Mouse (Mus musculus) midbrain, embryonic 12.5 days (tissue): ENCODE results near the gene Cdr2l. TPM values are rescaled to one million over a fixed set of nuclear protein-coding genes. Genes with fewer than 3 reads are reported as not detected.

Experiments used
- ATAC-seq: fragments of 200-750 bp; cut with Nextera tagmentation; 2 replicates; pipeline ENCODE4 v1.8.0; 2017; ENCODE audit warnings: low read depth, moderate TSS enrichment, moderate library complexity; ENCODE audit not compliant: low FRiP score
- H3K27ac ChIP-seq: fragments of 300-500 bp; sonication (generic); replicated peaks from 2 replicates; pipeline ENCODE4 v1.5.1; 2016; ENCODE audit warnings: mild to moderate bottlenecking
- H3K27me3 ChIP-seq: fragments of 300-500 bp; sonication (generic); 2 replicates; pipeline ENCODE4 v1.6.1; 2016; ENCODE audit warnings: mild to moderate bottlenecking
- H3K36me3 ChIP-seq: fragments of 300-500 bp; sonication (generic); 2 replicates; pipeline ENCODE4 v1.6.1; 2016
- H3K4me1 ChIP-seq: fragments of 300-500 bp; sonication (generic); 2 replicates; pipeline ENCODE4 v1.6.1; 2016
- H3K4me2 ChIP-seq: fragments of 300-500 bp; sonication (generic); replicated peaks from 2 replicates; pipeline ENCODE4 v1.6.1; 2016; ENCODE audit warnings: mild to moderate bottlenecking, moderate library complexity
- H3K4me3 ChIP-seq: fragments of 300-500 bp; sonication (generic); 2 replicates; pipeline ENCODE4 v1.5.1; 2016; ENCODE audit warnings: mild to moderate bottlenecking
- H3K9ac ChIP-seq: fragments of 300-500 bp; sonication (generic); replicated peaks from 2 replicates; pipeline ENCODE4 v1.6.1; 2016; ENCODE audit warnings: mild to moderate bottlenecking, moderate library complexity
- H3K9me3 ChIP-seq: fragments of 300-500 bp; sonication (generic); 2 replicates; pipeline ENCODE4 v1.6.1; 2016; ENCODE audit warnings: mild to moderate bottlenecking
- WGBS: fragments of 180-500 bp; shearing (Covaris S2); methylation state at CpG from one replicate; pipeline ENCODE4 v1.1.7; 2016; 5-methylcytosine and 5-hydroxymethylcytosine counted together
- polyA plus RNA-seq: library from polyadenylated mRNA; unstranded; fragments of >200 nt; fragmentation: Nextera tagmentation; extraction: Ambion mirVana; gene quantifications from 2 replicates; pipeline ENCODE4 v1.2.1, GENCODE M21; 2016

Gene Cdr2l
- polyA plus RNA-seq, 1 experiment from 2014 or later, result 32.4 TPM

DNA sequence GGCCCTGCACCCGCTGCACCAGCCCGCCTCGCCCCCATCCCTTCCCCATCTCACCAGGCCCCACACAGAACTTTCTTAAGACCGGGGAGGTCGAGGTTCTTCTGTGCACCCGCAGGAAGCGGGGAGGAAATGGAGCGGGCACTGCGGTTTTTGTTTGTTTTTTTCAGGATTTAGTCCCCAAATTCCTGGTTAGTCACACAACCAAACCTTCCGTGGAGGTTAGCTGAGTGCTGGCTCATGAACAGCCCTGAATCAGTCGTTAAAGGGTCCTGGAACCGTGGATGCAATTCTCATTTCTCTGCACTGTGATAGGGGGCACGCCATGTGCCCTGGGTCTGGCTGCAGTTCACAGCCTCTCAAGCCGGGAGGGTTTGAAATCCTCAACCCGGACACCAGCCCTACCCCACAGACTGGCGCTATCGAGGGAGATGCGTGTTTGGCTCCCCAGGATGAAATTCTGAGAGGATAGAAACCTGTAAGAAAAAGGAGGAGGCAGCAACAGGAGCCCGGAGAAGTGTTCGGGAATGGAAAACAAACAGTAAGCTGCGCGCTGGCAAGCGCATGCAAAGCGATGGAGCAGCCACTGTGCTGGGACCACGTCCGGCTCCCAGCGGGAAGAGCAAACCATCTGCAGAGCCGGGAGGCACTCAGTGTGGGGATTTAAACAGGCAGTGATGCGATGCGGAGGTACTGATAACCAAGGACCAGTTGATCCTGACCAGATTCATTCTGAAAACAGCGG lies 54.1 kb downstream of the Cdr2l start:
- Histone ChIP-seq H3K27me3 (peaks cover 9% of the 10 kb centered on the region; the same call in 1 of the 2 replicates), H3K4me2 (peak overlapping the region; percentile 60), H3K9me3 (0 out of 2 replicates have a peak, but pooled peaks cover 5% of the 10 kb centered on the region), H3K36me3 (peaks cover 24% of the 10 kb centered on the region), H3K4me3 (peak overlapping the region; percentile 33), H3K4me1 (peaks cover 13% of the 10 kb centered on the region), H3K9ac (peak overlapping the region; percentile 50), H3K27ac (no peak overlapping the region)
- WGBS, result 4% methylated on average over 31 of the region's 31 CpGs
- ATAC-seq, result no peak; the same call in 1 of the 2 replicates

- 83% methylated on average over 5 of the region's 5 CpGs for WGBS
Measured at GRCm38 (mm10) chr11:115437571-115438122, 55.9 kb downstream of the Cdr2l start.

DNA sequence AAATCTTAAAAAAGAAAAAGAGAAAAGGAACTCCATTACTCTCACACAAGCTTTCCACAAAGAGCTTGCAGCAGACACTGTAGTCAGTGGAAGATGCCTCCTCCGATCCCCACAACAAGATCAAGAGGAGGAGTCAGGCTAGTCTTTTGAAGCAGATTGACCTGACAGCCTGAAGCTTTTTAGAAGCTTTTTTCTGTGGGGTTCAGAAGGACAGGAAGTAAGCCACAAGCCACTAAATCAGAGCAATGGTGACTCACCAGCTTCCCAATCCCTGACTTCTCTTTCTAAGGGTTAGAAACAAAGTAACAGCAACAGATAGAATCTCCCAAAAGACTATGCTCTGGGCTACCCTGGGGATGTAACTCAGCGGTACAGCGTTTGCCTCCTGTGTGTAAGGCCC lies 57.6 kb downstream of the Cdr2l start:
- ATAC-seq, result no peak
- H3K4me1 ChIP-seq, result peaks cover 17% of the 10 kb centered on the region
- WGBS, result 83% methylated on average over 3 of the region's 3 CpGs

More at GRCm38 (mm10) chr11:115437571-115438122, 55.9 kb downstream of the Cdr2l start:
- 0 out of 2 replicates have a peak, but pooled peaks cover 5% of the 10 kb centered on the region for H3K9me3 ChIP-seq
- H3K4me2 ChIP-seq, result no peak overlapping the region
- peaks cover 5% of the 10 kb centered on the region; the same call in 1 of the 2 replicates for H3K36me3 ChIP-seq
- no peak overlapping the region for H3K9ac ChIP-seq
- peaks cover 17% of the 10 kb centered on the region for H3K4me1 ChIP-seq
- peaks cover 9% of the 10 kb centered on the region; the same call in 1 of the 2 replicates for H3K27me3 ChIP-seq
- no peak for ATAC-seq
- H3K27ac ChIP-seq, result no peak overlapping the region
- H3K4me3 ChIP-seq, result no peak overlapping the region

DNA sequence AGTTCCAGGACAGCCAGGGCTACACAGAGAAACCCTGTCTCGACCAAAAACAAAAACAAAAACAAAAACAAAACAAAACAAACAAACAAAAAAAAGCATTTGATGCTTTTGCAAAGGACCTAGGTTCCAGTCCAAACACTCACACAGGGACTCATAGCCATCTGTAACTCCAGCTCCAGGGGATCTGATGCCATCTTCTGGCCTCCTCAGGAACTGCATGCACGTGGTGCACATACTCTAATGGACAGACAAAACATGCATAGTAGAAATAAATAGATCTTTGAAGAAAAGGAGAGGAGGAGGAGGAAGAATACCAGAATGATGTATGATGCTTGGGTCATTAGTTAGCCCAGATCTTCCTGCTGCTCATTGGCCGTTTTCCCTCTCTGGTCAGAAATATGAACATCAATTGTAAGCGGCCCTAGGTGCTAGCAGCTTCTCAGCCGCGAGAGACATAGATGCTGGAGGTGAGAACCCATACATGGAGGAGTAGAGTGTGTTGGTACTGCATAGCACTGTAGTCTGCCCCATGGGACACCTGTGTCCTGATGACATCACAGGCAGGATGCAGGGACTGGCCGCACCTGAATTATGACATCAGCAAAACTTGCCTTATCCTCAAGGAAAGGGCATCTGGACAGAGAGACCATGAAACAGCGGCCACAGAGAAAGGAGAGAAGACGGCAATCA lies 58.3 kb downstream of the Cdr2l start, which contains the start of gene Trim80:
Gene Trim80, plus strand, starts transcription at position 640 of the 690 bp plus-strand sequence.
- Histone ChIP-seq H3K36me3 (no peaks in the 10 kb centered on the region), H3K27me3 (0 out of 2 replicates have a peak, but pooled peaks cover 3% of the 10 kb centered on the region), H3K4me1 (peaks cover 17% of the 10 kb centered on the region), H3K27ac (no peak within 1 kb of the TSS), H3K9ac (no peak within 1 kb of the TSS), H3K4me2 (no peak within 1 kb of the TSS), H3K4me3 (no peak within 1 kb of the TSS), H3K9me3 (0 out of 2 replicates have a peak, but pooled peaks cover 5% of the 10 kb centered on the region)
- no peak for ATAC-seq
- 93% methylated on average over 9 of the region's 9 CpGs for WGBS

More for the DNA sequence above, 57.6 kb downstream of the Cdr2l start:
- no peaks in the 10 kb centered on the region for H3K36me3 ChIP-seq
- 0 out of 2 replicates have a peak, but pooled peaks cover 5% of the 10 kb centered on the region for H3K9me3 ChIP-seq
- H3K27me3 ChIP-seq, result peaks cover 9% of the 10 kb centered on the region; the same call in 1 of the 2 replicates
- H3K4me2 ChIP-seq, result no peak overlapping the region
- no peak overlapping the region for H3K27ac ChIP-seq
- H3K4me3 ChIP-seq, result no peak overlapping the region
- no peak overlapping the region for H3K9ac ChIP-seq

DNA sequence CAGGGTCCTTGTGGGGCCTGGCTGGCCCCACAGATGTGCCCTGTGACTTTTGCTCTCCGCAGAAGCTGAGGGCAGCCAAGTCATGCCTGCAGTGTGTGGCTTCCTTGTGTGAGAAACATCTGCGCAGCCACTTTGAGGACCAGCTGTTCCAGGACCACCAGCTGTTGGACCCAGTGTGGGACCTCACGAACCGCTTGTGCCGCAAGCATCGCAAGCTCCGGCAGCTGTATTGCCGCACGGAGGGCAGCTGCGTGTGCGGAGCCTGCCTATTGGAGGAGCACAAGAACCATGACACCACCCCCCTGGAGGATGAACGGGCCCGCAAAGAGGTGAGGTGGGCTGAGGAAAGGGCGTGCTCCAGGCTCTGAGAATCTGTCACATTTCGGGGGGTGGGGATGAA lies 59.7 kb downstream of the Cdr2l start:
- Histone ChIP-seq H3K4me2 (no peak overlapping the region), H3K9ac (no peak overlapping the region), H3K27ac (no peak overlapping the region)

More for the DNA sequence above, 59.7 kb downstream of the Cdr2l start:
- H3K27me3 ChIP-seq, result no peaks in the 10 kb centered on the region
- 55% methylated on average over 15 of the region's 15 CpGs for WGBS
- H3K4me3 ChIP-seq, result no peak overlapping the region
- 0 out of 2 replicates have a peak, but pooled peaks cover 5% of the 10 kb centered on the region for H3K9me3 ChIP-seq
- H3K36me3 ChIP-seq, result no peaks in the 10 kb centered on the region
- H3K4me1 ChIP-seq, result peaks cover 6% of the 10 kb centered on the region
- ATAC-seq, result no peak

Other genes with a start within 250 kb of the Cdr2l start
- gene Cd300lf, start 247.9 kb upstream of the Cdr2l start, polyA plus RNA-seq, result 0.15 and 0.24 TPM in 2 replicates
- gene Slc9a3r1, start 218.6 kb upstream of the Cdr2l start, polyA plus RNA-seq, result 34.3 and 34.6 TPM in 2 replicates
- 7.9 and 9.2 TPM in 2 replicates for gene Tmem104, start 194.4 kb upstream of the Cdr2l start, polyA plus RNA-seq
- gene Nat9, start 194.1 kb upstream of the Cdr2l start, polyA plus RNA-seq, result 18.5 and 19.2 TPM in 2 replicates
- gene Grin2c, start 114.7 kb upstream of the Cdr2l start, polyA plus RNA-seq, result 0.06 and 0.17 TPM in 2 replicates
- gene Fdxr, start 104.9 kb upstream of the Cdr2l start, polyA plus RNA-seq, result 15.9 and 18.4 TPM in 2 replicates
- gene Fads6, start 84.3 kb upstream of the Cdr2l start, polyA plus RNA-seq, result 0.11 and 0.18 TPM in 2 replicates
- not detected in 2 replicates for gene Otop2, start 74.8 kb upstream of the Cdr2l start, polyA plus RNA-seq
- gene Ush1g, start 59.9 kb upstream of the Cdr2l start, polyA plus RNA-seq, result 0.05 TPM in 1 of 2 replicates, not detected in the other
- 0.28 and 0.43 TPM in 2 replicates for gene Otop3, start 47.2 kb upstream of the Cdr2l start, polyA plus RNA-seq
- gene Hid1, start 14.2 kb upstream of the Cdr2l start, polyA plus RNA-seq, result 32.9 and 38.6 TPM in 2 replicates
- gene Mrpl58, start 21.8 kb downstream of the Cdr2l start, polyA plus RNA-seq, result 234 and 265 TPM in 2 replicates
- gene Atp5h, start 38.0 kb downstream of the Cdr2l start, polyA plus RNA-seq, result 873 and 889 TPM in 2 replicates
- 32.0 and 40.4 TPM in 2 replicates for gene Kctd2, start 38.2 kb downstream of the Cdr2l start, polyA plus RNA-seq
- gene Trim80, start 58.6 kb downstream of the Cdr2l start, polyA plus RNA-seq, result not detected in 2 replicates
- gene Slc16a5, start 80.6 kb downstream of the Cdr2l start, polyA plus RNA-seq, result 0.20 and 0.30 TPM in 2 replicates
- gene Armc7, start 93.8 kb downstream of the Cdr2l start, polyA plus RNA-seq, result 10.3 and 13.1 TPM in 2 replicates
- 81.6 and 83.8 TPM in 2 replicates for gene Nt5c, start 109.9 kb downstream of the Cdr2l start, polyA plus RNA-seq
- gene Jpt1, start 132.5 kb downstream of the Cdr2l start, polyA plus RNA-seq, result 1,008 and 1,026 TPM in 2 replicates
- 1,412 and 1,429 TPM in 2 replicates for gene Sumo2, start 154.4 kb downstream of the Cdr2l start, polyA plus RNA-seq
- 168 and 172 TPM in 2 replicates for gene Nup85, start 182.5 kb downstream of the Cdr2l start, polyA plus RNA-seq
- 85.7 and 89.0 TPM in 2 replicates for gene Mrps7, start 222.0 kb downstream of the Cdr2l start, polyA plus RNA-seq
- 34.6 and 37.2 TPM in 2 replicates for gene Gga3, start 222.1 kb downstream of the Cdr2l start, polyA plus RNA-seq
- 12.2 and 15.1 TPM in 2 replicates for gene Mif4gd, start 231.1 kb downstream of the Cdr2l start, polyA plus RNA-seq
- gene Slc25a19, start 246.4 kb downstream of the Cdr2l start, polyA plus RNA-seq, result 26.2 and 26.9 TPM in 2 replicates